Mouse (Mus musculus) liver, embryonic 14.5 days (tissue): ENCODE measurements at regions not wholly inside any gene's neighbourhood (a gene's known extent, or its start where the extent isn't known, plus 50 kb on each side); places are given as distances from the start of the nearest gene placed in this dataset.

ENCODE experiments used
- CTCF ChIP-seq: IDR thresholded peaks from 2 replicates; pipeline ENCODE4 v1.5.1; 2016; ENCODE audit warnings: antibody characterized with exemption, low read depth, control low read depth
- EP300 ChIP-seq: IDR thresholded peaks from 2 replicates; pipeline ENCODE4 v1.6.1; 2016; ENCODE audit warnings: antibody characterized with exemption, low read depth

- TF ChIP-seq CTCF: no peak
- TF ChIP-seq EP300: no peak
These were observed 249.3 kb upstream of the Auts2 start for GRCm38 (mm10) chr5:132792484-132792883.
